Mouse (Mus musculus): ENCODE data around the gene Hvcn1.

Hvcn1 gene

GRCm38 (mm10) chr5:122235196-122235836 is 28.7 kb downstream of the Hvcn1 start:
- DNase-seq (ENCODE audit: low spot score) = no peak

DNA sequence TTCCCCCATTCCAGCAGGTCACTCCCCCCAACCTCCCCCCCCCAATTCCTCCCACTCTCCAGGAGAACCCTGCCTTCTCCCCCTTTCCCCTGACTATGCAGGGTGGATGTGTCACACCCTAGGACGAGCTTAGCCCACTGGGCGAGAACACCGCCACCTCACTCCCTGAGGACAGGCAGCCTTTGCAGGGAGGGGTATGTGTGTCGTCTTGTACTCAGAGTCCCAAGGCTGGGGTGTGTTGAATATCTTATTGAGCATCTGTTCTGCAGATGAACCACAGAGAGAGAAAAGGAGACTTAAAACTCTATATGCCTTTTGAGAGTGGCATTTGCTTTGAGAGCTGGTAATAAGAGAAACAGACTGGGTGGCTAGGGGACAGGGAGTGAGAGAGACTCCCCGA is 30.6 kb downstream of the Hvcn1 start:
- DNase-seq (ENCODE audit: low spot score) = no peak

GRCm38 (mm10) chr5:122239618-122240017 is 33.0 kb downstream of the Hvcn1 start:
- no peak for DNase-seq (ENCODE audit: low spot score)

- DNase-seq (ENCODE audit: low spot score) = no peak
Measured at GRCm38 (mm10) chr5:122240521-122240920, 33.9 kb downstream of the Hvcn1 start.

DNA sequence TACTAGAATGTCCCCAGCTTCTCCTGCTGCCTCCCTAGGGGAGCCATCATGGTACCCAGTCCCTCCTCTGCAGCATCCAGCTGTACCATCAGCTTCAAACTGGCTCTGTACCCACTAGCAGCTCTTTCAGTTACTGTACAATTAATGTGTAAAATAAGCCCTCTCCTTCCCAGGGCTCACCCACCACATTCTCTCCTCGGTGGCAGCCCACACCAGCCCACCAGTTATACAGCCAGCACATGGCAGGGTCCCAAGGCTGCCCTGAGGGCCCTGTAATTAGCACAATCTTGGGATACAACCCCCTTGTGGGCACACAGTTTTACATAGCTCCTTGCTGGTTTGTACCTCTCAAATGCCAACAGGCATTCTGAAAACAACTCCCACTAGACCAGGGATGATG is 34.4 kb downstream of the Hvcn1 start:
- no peak for DNase-seq (ENCODE audit: low spot score)

- DNase-seq (ENCODE audit: low spot score) = no peak
Measured at GRCm38 (mm10) chr5:122242521-122243123, 36.0 kb downstream of the Hvcn1 start.

DNA sequence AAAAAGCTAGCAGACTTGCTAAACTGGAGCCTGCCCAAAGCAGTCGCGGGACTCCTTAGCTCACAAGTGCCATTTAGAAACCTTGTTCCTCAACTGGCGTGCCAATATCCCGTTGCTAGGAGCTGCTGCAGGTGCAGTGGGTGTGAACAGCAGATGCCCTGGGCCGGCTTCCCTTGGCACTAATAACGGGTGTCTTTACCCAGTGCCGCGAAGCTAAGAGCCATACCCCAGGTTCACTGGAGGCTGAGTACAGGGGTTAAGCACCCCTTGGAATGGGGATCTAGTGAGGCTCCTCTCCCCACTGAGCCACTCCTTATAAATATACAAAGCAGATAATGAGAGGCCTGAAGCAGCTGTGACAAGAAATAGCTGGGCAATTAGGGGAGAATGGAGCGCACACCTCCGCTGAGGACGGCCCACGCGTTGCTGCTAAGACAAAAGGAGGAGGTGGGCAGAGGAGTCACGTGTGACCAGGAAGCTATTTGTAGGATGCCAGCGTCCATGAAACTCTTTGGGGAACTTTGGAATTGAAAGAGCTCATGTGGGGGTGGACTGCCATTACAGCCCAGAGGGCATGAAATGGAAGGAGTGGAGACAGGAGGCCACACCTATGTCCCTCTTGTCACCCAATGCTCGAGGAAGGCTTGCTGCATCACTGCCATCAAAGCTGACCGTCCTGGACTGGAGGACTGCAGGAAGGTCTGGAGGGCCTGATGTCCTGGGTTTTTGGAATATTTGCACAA is 37.3 kb downstream of the Hvcn1 start:
- DNase-seq (ENCODE audit: low spot score) = no peak

GRCm38 (mm10) chr5:122245186-122245585 is 38.6 kb downstream of the Hvcn1 start:
- DNase-seq (ENCODE audit: low spot score) = no peak

DNA sequence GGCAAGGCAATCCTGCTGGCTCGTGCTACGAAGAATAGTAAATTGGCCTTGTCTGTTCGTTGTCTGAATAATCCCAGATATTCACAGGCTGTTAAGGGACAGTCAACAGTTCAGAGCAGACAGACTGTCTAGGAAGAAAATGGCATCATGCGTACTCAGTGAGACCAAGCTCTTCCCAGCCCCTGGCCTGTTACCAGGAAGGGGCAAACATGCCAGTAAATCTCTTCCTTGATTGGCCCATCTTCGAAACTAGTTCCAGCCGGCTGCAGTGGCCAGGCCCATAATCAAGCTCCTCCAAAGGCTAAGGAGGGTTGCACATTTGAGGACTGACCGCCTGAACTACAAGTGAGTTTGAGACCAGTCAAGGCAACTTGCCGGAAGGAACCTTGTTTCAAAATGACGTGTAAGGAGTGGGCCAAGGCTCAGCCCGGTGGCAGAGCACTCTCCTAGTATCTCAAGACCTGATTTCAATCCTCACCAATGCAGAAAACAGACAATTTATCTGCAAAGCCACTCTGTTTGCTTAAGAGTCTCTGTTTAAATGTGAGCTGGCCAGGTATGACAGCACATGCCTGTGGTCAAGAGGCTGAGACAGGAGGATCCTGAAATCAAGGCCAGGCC is 40.1 kb downstream of the Hvcn1 start:
- no peak for DNase-seq (ENCODE audit: low spot score)

DNA sequence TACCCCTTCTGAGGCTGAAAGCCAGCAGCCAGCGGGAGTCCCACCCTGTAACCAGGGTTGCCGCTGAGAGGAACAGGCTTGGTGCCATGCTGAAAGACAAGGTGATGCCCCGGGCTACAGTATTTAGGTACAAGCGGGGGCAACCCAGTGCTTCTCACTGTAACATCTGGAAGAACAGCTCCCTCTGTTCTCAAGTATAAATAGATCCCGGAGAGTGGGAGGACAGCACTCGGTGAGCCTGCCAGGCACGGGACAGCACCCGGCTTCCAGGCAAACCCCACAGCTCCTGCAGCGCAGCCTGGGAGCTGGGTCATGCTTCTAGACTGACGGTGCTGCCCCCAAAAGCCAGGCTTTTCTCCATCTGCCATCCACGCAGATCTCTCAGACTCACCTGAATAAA is 40.9 kb downstream of the Hvcn1 start:
- no peak for DNase-seq (ENCODE audit: low spot score)

GRCm38 (mm10) chr5:122247934-122248333 is 41.3 kb downstream of the Hvcn1 start:
- no peak for DNase-seq (ENCODE audit: low spot score)

- no peak for DNase-seq (ENCODE audit: low spot score)
Measured at GRCm38 (mm10) chr5:122249281-122249680, 42.7 kb downstream of the Hvcn1 start.

DNA sequence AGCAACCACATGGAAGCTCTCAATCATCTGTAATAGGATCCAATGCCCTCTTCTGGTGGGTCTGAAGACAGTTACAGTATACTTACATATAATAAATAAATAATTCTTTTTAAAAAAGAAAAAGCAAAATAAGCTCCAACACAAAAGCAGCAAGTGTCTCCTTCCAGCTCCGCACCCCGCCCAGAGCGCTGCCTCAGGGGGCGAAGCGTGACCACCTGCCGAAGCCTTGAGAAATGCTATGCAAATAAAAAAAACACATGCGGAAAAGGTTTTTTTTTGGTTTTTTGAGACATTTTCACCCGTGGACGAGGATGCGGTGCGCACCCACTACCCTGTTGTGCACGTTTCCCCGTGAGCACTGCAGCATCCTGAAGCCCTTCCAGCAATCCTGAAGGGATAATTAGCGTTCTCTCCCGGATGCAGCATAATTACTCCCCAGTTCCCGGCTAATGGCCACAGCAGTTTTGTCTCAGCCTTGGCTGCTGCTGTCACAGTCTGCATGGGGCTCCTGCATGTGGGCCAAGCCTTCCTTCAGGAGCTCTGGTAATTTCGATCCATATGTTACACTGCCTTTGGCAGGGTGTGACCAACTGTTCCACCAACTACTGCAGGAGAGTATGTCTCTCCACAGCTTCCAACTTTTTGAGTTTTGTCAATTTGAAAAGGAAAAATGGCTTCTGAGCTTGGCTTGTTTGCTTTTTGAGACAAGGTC is 45.4 kb downstream of the Hvcn1 start:
- DNase-seq (ENCODE audit: low spot score) = no peak

DNA sequence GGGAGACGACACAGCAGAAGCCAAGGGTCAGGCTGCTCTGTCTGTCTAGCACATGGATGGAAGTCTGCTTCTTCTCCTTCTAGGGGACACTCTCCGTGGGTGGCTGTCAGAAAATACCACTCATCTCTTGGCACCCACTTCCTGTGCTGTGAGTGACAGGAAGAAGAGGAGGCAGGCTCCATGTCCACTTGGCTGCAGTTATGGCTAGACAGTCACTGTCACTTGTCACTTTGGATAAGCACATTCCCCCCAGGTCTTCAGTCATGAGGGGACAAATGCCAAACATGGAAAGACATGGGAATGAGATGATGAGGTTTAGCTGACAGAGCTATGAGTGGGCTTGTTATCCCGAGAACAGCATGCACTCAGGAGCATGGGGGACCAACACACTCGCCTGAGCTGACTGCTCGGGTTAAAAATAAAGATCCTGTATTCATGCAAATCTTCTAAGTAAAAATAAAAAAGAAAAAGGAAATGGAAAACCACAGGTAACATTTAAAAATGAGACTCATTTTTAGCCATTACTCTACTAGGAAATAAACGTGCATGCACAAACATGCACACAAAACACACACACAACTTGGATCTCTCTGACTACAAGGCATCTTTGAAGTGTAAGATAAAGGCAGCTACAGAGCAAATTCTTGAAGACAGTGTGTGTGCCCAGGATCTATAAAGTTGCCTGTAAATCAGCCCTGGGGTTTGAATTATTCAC is 51.6 kb downstream of the Hvcn1 start:
- no peak for DNase-seq (ENCODE audit: low spot score)

- DNase-seq (ENCODE audit: low spot score) = no peak
Measured at GRCm38 (mm10) chr5:122262104-122262503, 55.5 kb downstream of the Hvcn1 start.

DNA sequence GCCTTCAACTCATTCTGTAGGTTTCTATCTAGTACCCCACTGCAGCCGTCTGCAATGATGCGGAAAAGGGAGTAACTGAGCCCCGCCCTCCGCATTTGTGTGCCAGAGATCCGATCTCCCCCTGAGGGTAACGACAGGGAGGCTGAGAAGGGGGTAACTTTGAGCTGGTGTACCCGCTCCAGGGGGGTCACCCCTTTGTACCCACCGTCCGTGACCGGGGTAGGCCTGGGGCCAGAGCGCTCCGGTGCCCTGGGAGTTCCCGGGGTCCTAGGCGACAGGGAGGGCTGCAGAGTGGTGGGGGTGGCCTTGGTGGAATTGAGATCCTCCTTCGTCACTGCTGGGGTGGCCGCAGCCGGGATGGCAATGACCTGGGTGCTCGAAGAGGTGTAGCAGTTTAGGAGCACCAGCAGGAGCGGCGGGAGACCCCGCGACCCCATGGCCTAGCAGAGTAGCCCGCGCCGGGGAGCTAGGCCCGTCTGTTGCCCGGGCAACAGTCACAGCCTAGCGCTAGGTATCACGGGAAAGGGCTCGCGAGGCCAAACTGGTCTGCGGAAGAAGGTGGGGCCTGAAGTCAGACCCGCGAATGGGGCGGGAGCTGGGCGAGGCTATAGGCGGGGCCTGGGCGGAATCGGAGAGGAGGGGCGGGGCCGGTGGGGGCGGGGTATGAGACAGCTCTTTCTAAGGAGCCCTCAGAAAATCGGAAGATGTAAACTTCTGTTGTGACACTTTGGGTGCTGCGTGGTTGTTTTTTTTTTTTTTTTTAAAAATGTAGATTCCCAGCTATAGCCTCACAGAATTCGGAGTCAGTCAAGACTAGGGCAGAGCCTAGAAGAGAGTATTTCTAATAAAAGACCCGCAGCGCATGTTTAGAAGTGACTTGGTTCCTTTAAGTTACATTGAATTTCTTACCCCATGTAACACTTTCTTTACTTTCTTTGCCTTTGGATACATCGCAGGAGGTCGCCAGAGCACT is 57.6 kb downstream of the Hvcn1 start, which contains the start of gene Tctn1:
Gene Tctn1, minus strand, starts transcription at position 528 of the 973 bp plus-strand sequence.
- peak; percentile 93 for DNase-seq (ENCODE audit: low spot score)

DNA sequence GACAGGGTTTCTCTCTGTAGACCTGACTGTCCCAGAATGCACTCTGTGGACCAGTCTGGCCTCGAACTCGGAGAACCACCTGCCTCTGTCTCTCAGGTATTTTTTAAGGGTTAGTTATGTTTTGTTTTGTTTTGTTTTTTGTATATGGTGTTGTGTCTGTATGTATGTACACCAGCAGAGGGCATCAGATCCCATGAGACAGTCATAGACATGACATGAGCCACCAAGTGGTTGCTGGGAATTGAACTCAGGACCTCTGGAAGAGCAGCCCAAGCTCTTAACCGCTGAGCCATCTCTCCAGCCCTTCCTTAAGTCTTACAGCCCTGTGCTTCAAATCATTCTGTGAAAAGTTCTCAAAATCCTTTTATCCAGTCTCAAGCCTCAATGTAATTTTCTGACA is 58.6 kb downstream of the Hvcn1 start:
- peak; percentile 24 for DNase-seq (ENCODE audit: low spot score)

GRCm38 (mm10) chr5:122265942-122266341 is 59.3 kb downstream of the Hvcn1 start:
- DNase-seq (ENCODE audit: low spot score) = no peak

DNA sequence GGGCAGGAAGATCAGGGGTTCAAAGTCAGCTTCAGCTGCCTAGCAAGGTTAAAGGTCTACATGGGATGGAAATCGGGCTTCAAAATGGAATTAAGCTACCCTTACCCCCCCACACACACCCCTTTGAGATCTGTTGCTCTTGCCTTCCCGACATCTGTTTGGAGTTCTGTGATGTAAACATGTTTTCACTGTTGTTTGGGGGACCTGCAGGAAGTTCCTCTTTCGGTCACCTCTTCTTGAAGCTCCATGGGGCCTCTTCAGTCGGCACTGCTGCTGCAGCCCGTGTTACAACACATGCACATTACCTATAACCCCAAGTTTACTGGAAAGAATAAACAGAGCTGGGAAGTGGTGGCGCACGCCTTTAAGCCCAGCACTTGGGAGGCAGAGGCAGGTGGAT is 60.5 kb downstream of the Hvcn1 start:
- DNase-seq (ENCODE audit: low spot score) = no peak

- peak; percentile 60 for DNase-seq (ENCODE audit: low spot score)
Measured at GRCm38 (mm10) chr5:122267899-122268298, 61.3 kb downstream of the Hvcn1 start.

Measured in MN1 (cell line).